Mouse (Mus musculus): ENCODE measurements around the gene Ciapin1.

DNA sequence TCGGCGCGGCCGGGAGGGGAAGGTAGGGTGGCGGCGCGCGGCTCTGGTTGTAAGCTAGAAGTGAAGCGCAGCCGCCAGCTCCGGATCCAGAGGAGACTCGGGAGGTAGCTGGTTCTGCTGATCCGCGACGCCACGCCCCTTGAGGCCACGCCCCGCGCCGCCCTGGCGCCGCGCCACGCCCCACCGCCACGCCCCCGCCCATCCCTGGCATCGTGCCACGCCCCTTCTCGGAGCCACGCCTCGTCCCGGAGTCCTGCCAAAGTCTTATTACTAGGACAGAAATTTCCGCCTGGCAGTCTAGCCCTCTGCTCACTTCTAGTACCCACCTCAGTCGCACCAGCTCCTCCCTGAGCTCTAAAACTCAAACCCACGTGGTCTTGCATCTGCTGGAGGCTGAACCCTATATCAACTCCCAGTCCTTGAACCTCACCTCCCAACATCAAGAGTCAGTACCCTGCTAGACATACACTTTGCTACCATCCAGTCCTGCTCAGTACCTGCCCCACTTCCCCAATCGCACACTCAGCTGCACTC lies 38.1 kb upstream of the Ciapin1 start, which contains the start of gene Dok4:
- TF ChIP-seq POLR2A (IDR thresholded peaks at IDR 0.05; ENCODE audit: extremely low read depth, insufficient read depth, low read length) (no peak), CTCF (IDR thresholded peaks at IDR 0.05; ENCODE audit: extremely low read depth, insufficient read depth, low read length) (no peak)
